Mouse (Mus musculus): ENCODE results near the gene Eif1ax.
"Not testable (repeated sequence)": the region's sequence is repeated elsewhere in the genome, so short reads cannot be mapped to it uniquely, and the experiment has no call there.

Gene Eif1ax

DNA sequence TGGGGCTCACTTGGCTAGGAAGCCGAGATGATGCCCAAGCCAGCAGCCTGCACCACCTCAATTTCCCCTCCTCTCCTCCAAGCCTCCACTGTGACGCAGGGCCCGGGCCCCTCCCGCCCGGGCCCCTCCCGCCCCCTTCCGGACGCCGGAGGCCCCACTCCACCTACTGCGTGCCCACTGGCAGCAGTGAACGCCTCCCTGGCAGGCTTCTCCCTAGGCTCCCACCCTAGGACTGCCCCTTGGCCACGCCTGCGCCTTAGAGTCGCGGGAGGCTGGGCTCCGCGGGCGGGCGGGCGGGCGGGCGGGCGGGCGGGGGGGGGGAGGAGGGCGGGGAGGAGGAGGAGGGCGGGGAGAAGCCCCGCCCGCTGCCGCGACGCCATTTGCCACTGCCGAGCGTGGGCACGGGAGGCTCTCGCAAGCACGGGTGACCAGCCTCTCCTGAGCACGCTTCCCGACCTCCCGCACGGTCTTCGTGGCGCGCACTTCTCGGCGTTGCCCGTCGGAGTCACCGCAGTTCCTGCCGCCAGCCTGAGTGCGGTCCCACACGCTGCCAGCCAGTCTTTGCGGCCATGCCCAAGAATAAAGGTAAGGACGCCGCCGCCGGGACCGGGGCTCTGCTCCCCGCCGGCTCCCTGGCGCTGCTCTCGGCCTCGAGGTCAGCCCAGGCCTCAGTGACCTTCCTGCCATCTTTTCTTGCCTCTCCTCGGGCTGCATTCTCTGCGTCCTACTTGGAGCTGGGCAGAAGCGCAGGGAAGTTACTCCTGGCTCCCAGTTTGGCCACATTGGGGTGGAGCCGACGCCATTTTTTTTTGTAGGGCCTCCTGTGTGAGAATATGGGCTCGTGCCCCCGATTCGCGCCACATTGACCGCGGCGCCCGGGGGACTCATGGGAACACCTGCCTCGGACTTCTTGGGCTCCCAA, at the start of gene Eif1ax:
Eif1ax (plus strand) TSS at position 348 of the 922 bp plus-strand sequence.
- DNase-seq: peak; percentile 61

DNA sequence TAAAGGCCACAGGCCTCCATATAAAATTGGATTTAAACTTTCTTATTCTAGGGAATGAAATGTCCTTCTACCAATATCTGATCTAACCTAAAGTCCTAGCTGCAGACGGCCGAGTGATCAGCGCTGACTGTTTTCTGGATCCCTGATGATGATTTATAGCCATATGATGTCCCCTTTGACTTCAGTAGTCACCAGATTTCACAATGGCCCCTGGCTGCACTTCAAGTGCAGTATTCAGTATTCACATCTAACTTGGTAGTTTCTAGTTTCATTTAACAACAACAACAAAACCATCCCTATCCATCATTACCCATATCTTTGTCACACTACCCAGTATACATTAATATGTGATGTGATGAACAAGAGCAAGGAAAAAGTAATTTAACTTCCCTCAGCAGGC, 7.5 kb upstream of the Eif1ax start:
- DNase-seq: no peak

- DNase-seq: no peak
Observed at GRCm38 (mm10) chrX:159372753-159373144, 771 bp downstream of the Eif1ax start.

DNA sequence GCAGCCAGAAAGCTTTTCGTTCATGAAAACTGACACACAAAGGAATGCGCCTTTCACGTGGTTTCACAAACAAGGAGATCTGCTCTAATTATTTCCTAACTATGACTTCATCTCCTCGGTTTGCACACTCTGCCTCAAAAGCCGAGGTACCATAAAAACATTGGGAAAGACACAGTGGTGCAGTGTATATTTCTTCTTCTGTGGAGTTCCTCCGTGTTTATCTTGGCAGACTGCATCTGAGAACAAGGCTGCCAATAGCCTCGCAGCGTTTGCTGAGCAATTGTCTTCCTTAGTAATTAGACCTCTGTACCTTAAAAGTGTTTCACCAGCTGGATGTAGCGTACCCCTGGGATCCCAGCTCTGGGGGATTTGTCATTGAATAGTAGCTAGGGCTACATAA, 15.1 kb downstream of the Eif1ax start:
- no peak for DNase-seq

- no peak for DNase-seq
Observed at GRCm38 (mm10) chrX:159388953-159389352, 17.0 kb downstream of the Eif1ax start.

DNA sequence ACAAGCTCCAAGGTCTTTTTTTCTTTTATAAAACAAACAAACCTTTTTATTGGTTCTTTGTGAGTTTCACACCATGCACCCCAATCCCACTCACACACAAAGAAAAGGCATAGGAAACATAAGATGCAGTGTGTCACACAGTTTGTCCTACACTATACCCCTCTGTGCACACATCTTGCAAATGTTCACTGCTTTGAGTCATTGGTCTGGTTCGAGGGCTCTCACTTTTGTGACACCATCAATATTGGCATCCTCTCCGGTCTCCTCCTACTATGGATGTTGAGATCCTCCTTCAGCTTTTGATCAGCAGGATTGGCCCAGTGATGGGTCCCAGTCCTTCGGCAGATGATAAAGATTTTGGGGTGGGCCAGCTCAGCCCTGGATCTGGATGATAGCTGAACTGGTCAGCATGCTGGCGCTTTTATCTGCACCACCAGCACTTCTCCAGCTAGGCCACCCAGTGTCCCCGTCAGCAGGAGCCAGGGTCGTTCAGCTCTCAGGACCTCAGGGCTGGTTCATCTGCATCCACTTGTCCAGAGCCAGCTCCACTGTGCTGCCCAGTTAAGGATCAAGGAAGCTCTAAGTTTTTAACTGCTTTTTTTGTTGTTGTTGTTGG, 18.5 kb downstream of the Eif1ax start:
- DNase-seq: no peak

GRCm38 (mm10) chrX:159391239-159391638, 19.3 kb downstream of the Eif1ax start:
- no peak for DNase-seq

DNA sequence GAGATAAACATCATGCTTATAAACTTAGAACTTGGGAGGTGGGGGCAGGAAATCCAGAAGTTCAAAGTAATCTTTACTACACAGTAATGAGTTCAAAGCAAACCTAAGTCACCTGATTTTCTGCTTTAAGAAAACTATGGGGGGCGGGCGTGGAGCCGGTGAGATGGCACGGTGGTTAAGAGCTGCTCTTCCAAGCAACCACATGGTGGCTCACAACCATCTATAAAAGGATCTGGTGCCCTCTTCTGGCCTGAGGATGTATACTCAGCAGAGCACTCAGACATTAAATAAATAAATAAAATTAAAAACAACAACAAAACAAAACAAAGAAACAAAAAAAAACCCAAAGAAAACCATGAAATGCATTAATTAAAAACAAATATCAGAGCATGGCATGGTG, 37.3 kb downstream of the Eif1ax start:
- peak; percentile 18 for DNase-seq

GRCm38 (mm10) chrX:159414130-159414828, 42.3 kb downstream of the Eif1ax start, which contains the start of gene Map7d2:
Gene Map7d2, plus strand, starts transcription at chrX:159414572.
- DNase-seq: peak; percentile 43

GRCm38 (mm10) chrX:159414829-159415673, 43.1 kb downstream of the Eif1ax start:
- DNase-seq: peak; percentile 16

DNA sequence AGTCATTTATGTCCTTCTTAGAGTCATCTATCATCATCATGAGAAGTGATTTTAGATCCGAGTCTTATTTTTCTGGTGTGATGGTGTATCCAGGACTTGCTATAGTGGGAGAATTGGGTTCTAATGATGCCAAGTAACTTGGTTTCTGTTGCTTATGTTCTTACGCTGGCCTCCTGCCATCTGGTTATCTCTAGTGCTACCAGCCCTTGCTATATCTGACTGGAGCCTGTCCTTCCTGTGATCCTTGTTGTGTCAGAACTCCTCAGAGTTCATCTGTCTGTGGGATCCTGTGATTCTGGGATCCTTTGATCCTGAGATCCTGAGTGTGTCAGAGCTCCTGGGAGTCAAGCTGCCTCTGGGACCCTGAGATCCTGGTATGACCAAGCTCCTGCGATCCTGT, 58.5 kb downstream of the Eif1ax start:
- DNase-seq: not testable (repeated sequence)

Data from right cerebral cortex, postnatal 4 days (tissue).